Mouse (Mus musculus): ENCODE data around the gene Isoc2b.
"Not testable (repeated sequence)": the region's sequence is repeated elsewhere in the genome, so short reads cannot be mapped to it uniquely, and the experiment has no call there.

Isoc2b gene

DNA sequence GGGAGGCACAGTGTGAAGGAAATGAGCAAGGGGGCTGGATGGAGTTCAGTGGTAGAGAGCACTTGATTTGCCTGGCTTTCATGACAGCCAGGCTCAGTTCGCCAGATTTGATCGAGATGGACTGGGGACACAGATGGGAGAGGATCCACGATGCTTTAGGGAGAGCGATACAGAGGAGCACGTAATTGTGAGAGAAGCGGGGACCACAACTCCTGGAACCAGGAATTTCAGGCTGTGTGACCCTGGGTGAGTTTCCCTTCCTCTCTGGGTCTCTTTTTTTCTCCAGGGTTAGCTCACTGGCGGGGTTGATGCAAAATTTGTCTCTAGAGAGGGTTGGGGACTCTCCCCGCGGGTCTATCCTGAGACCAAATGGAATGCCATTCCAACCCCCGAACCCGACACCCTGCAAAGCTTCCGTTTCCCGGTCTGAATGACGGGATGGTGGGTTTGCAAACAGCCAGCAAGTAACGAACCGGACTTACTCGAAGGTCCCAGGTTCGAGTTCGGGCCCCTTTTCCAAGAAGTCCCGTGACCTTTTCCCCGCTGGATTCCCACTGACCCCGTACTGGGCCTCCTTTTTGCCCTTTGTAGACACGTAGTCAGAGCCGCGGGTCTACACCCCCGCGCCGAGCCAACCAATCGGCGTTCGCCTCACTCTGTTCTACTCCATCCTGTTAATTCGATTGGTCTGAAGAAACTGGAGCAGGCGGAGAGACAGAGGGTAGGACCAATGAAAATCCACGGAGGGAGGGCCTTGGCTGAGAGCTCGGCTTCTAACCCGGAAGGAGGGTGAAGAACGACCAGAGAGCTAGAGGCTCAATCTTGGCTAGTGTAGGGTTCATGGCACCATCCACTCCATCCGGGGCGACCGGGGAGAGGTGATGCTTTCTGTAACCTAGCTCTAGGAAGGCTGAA is 4.2 kb downstream of the Isoc2b start:
- peak; percentile 97 for DNase-seq

DNA sequence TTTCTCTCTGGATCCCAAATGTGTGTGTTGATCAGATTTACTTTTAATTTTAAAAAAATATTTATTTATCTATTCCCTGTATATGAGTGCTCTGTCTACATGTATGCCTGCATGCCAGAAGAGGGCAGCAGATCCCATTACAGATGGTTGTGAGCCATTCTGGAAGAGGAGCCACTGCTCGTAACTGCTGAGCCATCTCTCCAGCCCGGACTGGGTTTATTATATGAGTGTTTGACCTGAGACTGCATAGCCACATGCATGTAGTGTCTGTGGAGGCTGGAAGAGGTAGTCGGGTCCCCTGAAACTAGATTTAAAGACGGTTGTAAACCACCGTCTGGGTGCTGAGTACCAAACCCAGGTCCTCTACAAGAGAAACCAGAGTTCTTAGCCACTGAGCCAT is 5.0 kb downstream of the Isoc2b start:
- DNase-seq = no peak

DNA sequence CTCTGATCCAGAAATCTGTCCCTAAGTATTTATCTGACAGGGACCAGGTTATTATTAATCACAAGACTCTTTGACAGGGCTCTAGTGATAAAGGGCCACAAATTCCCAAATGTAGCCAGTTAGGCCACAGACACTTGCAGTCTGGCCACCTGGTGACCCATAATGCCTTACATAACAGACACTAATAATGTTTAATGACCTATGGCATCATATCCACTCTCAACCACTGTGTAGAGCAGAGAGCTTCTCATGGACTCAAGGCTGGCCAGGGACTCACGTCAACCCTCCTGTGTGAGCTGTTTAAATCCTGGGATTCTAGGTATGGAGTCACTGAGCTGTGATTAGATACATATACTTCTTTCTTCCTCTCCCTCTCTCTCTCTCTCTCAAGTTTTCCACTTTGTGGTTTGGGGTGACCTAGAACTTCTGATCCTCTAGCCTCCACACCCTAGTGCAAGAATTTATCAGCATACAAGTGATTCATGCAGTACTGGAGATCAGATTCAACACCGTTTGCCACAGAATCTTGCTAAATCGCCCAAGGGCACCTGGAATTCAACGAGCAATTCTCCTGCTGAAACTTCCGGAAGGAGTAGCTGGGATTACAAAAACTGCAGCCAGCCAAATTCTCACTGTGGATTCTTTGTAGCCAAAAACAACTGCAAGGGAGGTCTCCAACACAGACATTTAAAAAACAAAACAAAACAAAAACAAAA is 5.8 kb downstream of the Isoc2b start:
- no peak for DNase-seq

DNA sequence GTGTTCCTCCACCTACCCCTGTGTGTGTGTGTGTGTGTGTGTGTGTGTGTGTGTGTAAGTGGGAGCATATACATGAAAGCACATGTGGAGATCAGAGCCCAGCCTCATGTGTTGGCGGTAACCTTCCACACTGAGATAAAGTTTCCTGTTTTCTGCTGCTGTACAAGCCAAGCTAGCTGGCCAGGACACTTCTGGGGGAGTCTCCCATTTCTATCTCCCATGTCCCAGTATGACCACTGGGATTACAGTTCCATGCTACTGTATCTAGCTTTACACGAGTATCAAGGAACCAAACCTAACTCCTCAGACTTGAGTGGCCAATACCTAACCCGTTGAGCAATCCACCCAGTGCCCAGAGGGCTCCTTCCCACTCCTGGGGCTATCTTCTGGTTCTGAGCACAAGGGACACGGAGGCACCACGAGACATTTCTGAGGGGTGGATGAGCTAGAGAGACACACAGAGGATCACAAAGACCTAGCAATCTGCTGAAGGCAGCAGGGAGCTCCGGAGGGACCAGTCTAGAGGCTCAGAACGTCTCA is 6.4 kb downstream of the Isoc2b start:
- no peak for DNase-seq

DNA sequence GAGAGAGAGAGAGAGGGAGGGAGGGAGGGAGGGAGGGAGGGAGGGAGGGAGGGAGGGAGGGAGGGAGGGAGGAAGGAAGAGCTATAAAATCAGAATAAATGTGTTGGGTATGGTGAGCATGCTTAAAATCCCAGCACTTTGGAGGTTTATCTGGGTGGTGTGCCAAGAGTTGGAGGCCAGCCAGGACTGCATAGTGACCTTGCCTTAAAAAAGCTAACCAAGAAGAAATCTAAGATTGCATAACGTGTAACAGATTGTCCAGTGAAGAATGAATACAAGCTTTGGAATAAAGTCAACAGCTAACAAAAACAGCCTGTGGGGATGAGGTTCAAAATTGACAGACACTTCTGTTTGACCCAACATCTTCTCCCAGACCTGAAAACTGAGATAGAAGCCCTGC is 7.0 kb downstream of the Isoc2b start:
- DNase-seq = no peak

DNA sequence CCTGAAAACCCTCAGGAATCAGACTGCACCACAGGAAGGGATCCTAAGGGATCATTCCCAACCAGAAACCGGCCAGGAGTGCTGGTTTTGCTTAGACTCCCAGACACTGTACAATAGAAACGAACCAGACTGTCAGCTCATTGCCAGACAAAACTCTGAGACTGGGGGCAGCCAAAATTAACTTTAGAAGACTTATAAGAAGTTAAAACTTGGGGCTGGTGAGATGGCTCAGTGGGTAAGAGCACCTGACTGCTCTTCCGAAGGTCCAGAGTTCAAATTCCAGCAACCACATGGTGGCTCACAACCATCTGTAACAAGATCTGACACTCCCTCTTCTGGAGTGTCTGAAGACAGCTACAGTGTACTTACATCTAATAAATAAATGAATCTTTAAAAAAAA is 9.1 kb downstream of the Isoc2b start:
- not testable (repeated sequence) for DNase-seq

DNA sequence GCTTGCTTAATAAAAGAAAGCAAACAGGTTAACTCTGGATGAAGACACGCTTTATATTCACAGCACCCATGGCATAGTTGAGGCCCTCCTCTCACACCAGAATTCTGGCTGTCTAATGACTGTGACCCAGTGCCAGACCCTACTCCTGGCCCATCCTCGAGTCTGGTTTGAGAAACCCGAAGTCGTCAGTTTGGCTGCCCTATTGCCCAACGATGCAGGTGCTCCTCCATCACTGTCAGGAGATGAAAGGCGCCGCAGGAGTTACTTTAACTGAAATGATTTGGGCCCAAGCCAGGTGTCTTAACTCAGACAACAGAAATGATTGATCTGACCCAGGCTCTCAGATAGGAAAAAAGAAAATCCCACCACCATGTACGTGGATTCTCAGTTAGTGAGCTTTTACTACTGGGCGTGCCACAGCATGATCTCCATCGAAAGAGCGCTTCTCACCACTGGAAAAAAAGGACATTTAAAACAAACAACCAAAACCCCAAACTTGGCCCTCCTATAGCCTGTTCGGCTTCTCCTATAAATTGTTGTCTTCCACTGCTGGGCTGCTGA is 10.6 kb downstream of the Isoc2b start:
- DNase-seq = no peak

DNA sequence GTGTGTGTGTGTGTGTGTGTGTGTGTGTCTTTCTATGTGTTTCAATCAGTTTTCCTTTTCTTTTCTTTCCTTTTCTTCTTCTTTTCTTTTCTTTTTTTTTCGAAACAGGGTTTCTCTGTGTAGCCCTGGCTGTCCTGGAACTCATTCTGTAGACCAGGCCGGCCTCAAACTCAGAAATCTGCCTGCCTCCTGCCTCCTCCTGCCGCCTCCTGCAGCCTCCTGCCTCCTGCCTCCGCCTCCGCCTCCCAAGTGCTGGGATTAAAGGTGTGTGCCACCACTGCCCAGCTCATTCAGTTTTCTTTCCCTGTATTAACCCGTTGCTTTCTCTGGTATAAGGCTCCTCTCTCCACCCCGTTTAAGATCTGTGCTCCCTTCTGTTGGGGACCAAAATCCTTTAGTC is 12.7 kb downstream of the Isoc2b start:
- DNase-seq = no peak

DNA sequence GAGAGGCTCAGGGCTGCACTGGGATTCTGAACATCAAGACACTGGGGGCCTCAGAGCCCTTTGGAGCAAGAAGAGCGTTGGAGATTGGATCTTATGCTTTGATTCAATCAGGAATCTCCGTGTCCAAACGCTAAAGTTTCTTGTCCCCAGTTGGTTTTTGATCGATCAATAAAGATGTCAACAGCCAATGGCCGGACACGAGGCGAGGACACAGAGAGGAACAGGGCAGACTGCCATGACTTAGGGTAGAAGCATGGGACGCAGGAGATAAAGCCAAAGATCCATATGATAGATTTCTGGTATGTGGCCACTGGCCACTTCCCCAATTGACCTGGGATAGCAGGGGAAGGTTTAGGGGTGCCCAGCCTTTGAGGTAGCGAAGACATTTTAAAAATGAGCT is 13.6 kb downstream of the Isoc2b start:
- DNase-seq = no peak

DNA sequence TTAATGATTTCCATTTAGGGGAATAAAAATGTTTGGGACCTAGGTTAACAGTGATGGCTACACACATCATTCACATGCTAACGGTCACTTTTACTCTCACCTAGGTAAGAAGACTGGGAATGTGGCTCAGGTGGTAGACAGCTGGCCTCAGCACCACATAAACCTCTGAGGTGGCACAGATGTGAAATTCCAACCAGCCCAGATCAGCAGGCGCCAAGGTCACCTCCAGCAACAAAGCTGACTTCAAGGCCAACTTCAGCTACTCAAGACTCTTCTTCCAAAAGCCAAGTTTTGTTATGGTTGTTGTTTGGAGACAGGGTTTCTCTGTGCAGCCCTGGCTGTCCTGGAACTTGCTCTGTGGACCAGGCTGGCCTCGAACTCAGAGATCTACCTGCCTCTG is 16.4 kb downstream of the Isoc2b start:
- no peak for DNase-seq

DNA sequence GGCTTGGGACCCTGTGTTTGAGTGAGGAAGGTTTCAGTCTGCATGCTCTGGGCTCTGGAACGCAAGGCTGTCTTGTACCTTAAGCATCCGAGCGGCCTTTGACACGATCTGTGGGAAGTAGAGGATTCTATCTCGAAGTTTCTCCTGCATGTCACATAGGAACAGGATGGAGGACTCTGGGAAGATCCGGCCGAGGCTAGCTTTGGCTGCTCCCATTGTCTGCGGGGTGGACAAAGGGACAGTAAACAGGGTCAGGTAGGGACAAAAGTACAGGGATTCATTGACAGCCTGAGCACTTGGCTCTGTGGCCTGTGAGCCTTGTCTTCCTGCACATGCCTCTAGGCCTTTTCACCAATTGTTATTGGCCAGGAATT is 18.8 kb downstream of the Isoc2b start:
- no peak for DNase-seq

DNA sequence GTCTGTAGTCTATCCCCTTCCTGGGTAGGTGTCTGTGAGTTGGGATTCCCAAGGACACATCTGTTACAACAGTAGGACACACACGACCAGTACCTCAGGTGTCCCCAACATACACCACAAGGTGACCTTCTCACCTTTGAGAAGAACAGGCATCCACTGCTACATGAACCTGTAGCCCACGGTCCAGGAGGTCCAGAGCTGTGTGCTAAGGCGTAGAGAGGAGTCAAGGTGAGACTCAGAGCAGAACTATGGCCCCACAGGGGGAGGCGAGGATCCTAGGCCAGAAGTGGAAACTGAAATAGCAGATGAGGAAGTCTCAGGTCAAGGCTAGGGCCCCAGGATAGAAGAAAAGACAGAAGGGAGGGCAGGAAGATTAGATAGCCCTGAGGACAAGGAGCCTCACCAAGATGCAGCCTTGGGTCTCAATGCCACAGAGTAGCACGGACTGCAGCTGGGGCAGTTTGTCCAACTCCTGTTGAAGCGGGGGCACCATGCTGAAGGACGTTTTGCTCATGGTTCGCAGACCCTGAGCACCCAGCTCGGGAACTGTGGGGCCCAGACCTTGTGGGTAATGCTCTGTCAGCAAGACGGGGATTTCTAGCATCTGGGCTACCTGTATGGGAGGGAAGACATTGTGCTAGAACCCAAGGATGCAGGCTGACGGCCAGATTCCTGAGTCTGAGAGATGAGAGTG is 19.3 kb downstream of the Isoc2b start:
- DNase-seq = no peak

DNA sequence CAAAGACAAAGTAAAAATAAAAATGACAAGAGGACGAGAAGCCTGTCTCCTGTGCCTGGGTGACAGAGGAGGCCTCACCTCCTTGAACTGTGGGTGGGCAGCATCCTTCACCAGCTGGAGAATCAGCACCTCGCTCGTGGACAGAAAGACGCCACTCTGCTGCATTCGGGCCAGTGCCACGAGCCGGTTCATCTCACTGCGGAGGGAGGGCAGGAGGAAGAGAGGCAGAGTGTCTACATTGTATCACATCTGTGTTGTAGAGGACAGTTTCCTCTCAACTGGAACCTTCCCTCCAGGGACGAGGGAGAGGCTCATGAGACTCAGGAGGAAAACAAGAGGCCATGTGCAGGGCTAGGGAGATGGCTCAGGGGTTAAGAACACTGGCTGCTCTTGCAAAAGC is 20.7 kb downstream of the Isoc2b start:
- no peak for DNase-seq

DNA sequence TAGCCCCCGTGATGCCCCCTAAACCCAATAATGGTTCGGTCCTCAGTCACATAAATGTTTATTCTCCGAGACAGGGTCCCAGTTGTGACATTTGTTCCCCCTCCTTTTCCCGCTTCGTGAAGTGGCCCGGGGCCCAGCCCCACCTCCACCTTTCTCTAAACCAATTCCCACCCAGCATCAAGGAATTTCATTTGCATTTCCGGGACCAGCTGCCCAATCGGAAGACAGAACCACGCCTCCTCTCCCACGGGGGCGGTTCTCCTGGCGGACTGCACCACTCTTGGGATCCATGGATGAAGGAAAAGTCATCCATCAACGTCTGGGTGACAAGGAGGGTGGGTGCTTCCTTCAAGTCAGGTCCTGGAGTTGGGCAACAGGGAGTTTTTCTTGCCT is 25.1 kb downstream of the Isoc2b start:
- DNase-seq = peak; percentile 95

DNA sequence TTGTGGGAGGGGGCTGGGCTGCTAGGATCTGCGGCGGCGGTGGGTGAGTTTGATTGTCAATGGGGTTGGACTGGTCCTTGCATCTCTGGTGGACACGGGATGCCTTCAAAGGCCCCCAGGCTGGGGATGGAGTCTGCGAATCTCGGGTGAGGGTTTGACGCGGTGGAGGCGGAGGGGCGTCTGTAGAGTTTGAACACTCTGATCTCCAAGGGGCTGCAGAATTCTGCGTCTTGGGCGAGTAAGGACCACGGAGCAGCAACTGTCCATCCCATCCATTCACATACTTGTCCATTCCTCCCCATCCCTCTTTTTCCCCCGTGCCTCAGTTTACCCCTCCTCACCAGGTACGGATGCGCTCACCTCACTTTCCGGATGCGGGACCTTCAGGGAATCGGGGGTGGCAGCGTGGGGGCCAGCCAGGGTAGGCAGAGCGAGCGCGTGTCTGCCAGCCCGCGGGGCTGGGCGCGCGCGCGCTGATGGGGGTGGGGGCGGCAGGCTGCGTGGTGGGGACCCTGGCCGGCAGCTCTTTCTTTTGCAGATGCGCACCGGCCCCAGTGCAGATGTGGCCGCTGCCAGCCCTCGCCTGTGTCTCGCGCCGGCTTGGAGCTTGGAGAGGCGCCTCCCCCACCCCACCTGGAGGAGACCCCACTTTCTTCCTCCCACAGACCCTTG is 25.7 kb downstream of the Isoc2b start, which contains the start of gene Shisa7:
Gene Shisa7 (minus strand): TSS at position 452 of the 672 bp plus-strand sequence.
- peak; percentile 50 for DNase-seq

DNA sequence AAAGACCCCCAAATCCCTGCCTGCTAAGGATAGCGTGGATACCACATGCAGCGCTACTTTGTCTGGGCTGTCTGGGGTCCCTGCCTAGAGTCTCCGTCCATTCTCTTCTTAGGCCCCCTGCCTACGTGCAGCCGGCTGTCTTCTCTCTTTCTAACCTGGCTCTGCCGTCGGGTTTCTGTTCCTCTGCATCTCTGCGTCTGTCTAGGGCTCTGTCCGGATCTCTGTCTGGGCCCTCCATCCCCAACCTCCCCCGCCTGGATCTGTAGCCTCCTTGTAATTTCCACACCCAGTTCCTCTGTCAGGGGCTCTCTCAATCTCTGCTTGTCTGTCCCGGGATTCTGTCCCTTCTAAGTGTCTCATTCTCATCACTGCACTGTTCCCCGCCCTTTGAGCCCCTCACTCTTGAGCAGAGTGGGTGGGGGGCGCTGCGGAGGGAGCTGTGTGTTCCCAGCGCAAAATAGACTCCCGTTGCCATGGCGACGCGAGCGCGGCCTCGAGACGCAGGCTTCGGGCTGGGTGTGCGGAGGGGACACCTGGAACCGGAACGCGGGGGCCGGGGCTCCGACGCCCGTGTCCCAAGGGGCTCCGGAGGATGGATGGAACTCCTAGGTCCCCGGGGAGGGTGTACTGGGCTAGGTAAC is 26.3 kb downstream of the Isoc2b start:
- DNase-seq = peak; percentile 88

DNA sequence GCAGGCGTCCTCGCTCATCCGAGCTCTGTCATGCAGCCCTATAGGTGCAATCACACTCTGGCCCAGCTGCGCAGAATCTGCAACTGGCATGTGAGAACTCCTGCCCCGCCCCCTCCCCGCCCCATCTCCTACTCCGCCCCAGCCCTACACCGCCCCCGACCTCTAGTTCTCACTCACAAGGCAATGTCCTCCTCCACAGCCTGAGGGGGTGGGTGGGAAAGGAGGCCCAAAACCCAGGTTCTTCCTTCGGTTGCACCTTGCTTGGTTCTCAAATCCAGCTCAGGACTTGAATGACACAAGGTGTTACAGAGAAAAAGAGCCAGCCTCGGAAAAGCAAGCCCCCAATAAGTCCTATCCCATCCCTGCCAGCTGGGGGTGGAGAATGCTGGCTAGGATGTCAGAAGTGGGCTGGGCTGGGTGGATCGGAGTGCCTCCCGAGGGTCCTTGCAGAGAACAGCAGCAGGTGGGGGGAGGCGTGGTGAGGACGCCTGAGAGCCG is 27.4 kb downstream of the Isoc2b start:
- peak; percentile 57 for DNase-seq

DNA sequence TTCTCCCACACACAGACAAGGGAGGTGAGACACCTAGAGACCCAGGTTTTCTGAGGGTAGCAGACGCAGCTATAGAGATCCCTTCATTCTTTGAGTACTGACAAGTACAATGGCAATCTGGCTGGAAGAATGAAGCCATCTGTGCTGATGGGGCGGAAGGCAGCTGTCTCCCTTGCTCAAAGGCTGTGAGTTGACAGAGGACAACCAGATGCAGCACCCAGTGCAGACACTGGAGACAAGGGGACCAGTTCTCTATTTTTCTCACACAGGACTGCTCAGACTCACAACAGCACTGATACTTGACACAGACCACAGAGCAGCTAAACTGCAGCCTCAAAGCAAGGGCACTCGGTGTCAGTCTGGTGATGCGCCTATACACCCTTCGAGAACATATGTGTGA is 28.0 kb downstream of the Isoc2b start:
- DNase-seq = peak; percentile 52

DNA sequence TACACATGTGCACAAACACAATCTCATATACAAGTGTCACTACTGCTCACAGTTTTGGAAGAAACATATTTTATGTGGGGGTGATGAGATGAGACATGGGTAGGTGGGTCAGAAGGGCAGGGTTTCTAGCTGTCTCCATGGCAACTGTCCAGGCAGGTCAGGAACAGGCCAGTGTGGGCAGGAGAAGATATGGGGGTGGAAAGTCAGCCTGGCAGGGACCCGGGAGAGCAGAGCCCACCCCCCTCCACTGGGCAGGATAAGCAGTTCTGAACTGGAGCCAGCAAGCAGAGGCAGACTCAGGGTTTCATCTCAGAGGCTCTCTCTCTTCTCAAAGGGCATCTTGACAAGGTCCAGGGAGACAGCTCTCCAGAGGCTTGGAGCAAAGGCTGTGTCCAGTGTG is 32.4 kb downstream of the Isoc2b start:
- no peak for DNase-seq

DNA sequence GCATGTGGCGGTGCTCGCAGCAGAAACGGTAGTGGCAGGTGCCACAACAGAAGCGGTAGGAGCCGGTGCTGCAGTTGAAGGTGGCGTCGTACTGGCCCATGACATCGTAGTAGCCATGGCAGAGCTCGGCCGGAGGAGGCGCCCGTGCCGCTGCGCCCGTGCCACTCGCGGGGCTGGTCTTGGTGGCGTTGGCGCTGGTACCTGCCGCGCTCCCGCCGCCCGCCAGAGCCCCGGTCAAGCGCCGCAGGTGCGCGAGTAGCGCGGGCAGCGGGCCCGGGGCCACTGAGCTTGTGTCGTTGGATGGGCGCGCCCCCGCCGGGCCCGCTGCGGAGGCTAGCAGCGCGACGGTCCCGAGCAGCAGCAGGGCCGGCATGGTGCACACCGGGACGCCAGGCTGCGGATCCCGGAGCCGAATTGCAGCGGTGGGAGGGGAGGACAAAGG is 33.7 kb downstream of the Isoc2b start:
- DNase-seq = peak; percentile 51

DNA sequence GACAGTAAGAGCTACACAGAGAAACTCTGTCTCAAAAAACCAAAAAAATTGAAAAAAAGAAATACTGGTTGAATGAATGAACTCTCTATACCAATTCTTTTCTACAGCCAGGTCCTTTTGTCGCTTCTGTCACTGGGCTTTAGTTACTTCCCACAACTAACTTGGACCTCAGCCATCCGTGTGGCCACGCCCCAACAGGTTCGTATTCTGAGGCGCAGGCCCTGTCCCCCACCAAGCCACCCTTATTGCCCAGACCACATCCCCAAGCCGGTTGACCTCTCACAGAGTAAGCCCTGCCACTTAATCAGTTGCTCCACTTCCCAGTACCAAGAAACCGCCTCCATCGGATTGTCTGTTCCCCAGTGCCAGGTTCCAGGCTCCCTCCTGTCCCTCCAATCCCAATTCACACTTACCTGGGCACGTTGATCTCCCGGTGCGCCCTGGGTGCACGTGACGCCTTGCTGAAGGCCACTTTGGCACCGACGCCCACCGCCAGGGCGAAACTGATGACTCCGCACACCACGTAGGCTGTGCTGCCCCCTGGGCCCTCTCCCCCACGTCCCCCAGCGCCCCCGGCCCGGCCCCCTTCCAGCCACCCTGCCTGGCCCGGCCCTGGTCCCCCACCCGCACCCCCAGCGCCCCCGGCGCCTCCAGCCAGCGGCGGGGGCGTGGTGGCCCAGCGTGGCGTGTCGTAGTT is 34.3 kb downstream of the Isoc2b start:
- no peak for DNase-seq
